ENCODE assay signal across 19 mouse cellular contexts in genomic region chr8:10971984-10972383, GRCm38 (mm10). TPM values are rescaled to one million over a fixed set of nuclear protein-coding genes. Genes with fewer than 3 reads are reported as not detected.
A peak's percentile ranks its signal among the peaks of the same experiment; 100 is the strongest.
DNase-seq lines count a peak whose midpoint lies in the region; ATAC-seq lines count a peak whose summit lies in the region.
"Had no signal": no experiment of that assay in that cellular context is flagged by ENCODE, and none has a peak within 500 bp of the region (broad histone marks: within the 10 kb centered on the region; RNA-seq: fewer than 3 reads in every experiment).

No protein-coding gene starts in this region.

- 32% methylated on average over 3 of the region's 3 CpGs for whole genome bisulfite sequencing in hindbrain, embryonic 12.5 days
- 46% methylated on average over 3 of the region's 3 CpGs for WGBS in hindbrain, embryonic 14.5 days
- WGBS in midbrain, embryonic 10.5 days: 33% methylated on average over 3 of the region's 3 CpGs
- 56% methylated on average over 3 of the region's 3 CpGs for WGBS in midbrain, embryonic 14.5 days
- 58% methylated on average over 3 of the region's 3 CpGs for WGBS in limb, embryonic 10.5 days

- H3K4me2 ChIP-seq in hindbrain, embryonic 12.5 days (replicated peaks): no peak overlapping the region
- no peak overlapping the region for H3K4me2 ChIP-seq in hindbrain, embryonic 14.5 days (replicated peaks)
- no peak overlapping the region for H3K4me2 ChIP-seq in midbrain, embryonic 14.5 days (ENCODE audit: low read length)
- H3K4me2 ChIP-seq: embryonic facial prominence, embryonic 15.5 days; hindbrain, embryonic 15.5 days; intestine, embryonic 15.5 days; neural tube, embryonic 12.5 days had no signal

- ATAC-seq in hindbrain, embryonic 12.5 days (ENCODE audit: low FRiP score): no peak
- ATAC-seq in hindbrain, embryonic 14.5 days (ENCODE audit: low FRiP score): no peak
- no peak for ATAC-seq in midbrain, embryonic 14.5 days (ENCODE audit: low FRiP score, low TSS enrichment)
- ATAC-seq: intestine, embryonic 15.5 days had no signal

- 0 out of 2 replicates have a peak, but pooled peaks cover 4% of the 10 kb centered on the region for H3K27me3 ChIP-seq in hindbrain, embryonic 12.5 days
- no peaks in the 10 kb centered on the region for H3K27me3 ChIP-seq in hindbrain, embryonic 14.5 days (ENCODE audit: control insufficient read depth, insufficient read depth, low read length)
- peaks cover 19% of the 10 kb centered on the region for H3K27me3 ChIP-seq in midbrain, embryonic 10.5 days (ENCODE audit: low read depth, poor library complexity, severe bottlenecking)
- H3K27me3 ChIP-seq in midbrain, embryonic 14.5 days (ENCODE audit: control insufficient read depth, insufficient read depth, low read length): no peaks in the 10 kb centered on the region; the same call in 1 of the 2 replicates
- H3K27me3 ChIP-seq in limb, embryonic 10.5 days (ENCODE audit: low read depth, poor library complexity, severe bottlenecking): peaks cover 12% of the 10 kb centered on the region; the same call in 1 of the 2 replicates
- H3K27me3 ChIP-seq: embryonic facial prominence, embryonic 15.5 days; hindbrain, embryonic 15.5 days; intestine, embryonic 15.5 days had no signal

- no peak overlapping the region for H3K9ac ChIP-seq in hindbrain, embryonic 12.5 days
- H3K9ac ChIP-seq in hindbrain, embryonic 14.5 days: no peak overlapping the region
- H3K9ac ChIP-seq in midbrain, embryonic 14.5 days (replicated peaks; ENCODE audit: low read length): no peak overlapping the region
- H3K9ac ChIP-seq: embryonic facial prominence, embryonic 15.5 days; hindbrain, embryonic 15.5 days; intestine, embryonic 15.5 days; neural tube, embryonic 12.5 days had no signal

- no peak for DNase-seq in hindbrain, embryonic 14.5 days (ENCODE audit: low spot score)
- DNase-seq in midbrain, embryonic 10.5 days (ENCODE audit: low spot score): no peak
- DNase-seq in midbrain, embryonic 14.5 days: no peak
- peak; percentile 51 for DNase-seq in Muller cell, postnatal 12 days (ENCODE audit: inconsistent ontology term)
- DNase-seq in limb, embryonic 10.5 days (ENCODE audit: low spot score): no peak
- no peak for DNase-seq in frontal cortex, postnatal 14 days (ENCODE audit: low spot score in 2 of 2)
- DNase-seq: adrenal gland, postnatal 25 days; cerebellum, adult 11 months; cerebellum, postnatal 10 days; gastrocnemius, postnatal 14 days; heart, adult 2 months; layer of hippocampus, postnatal 36 days; right cerebral cortex, postnatal 4 days had no signal

- H3K4me3 ChIP-seq in hindbrain, embryonic 12.5 days: no peak overlapping the region
- no peak overlapping the region for H3K4me3 ChIP-seq in hindbrain, embryonic 14.5 days (replicated peaks; ENCODE audit: low read length)
- H3K4me3 ChIP-seq in midbrain, embryonic 10.5 days: no peak overlapping the region
- H3K4me3 ChIP-seq in midbrain, embryonic 14.5 days (replicated peaks; ENCODE audit: low read depth, low read length): no peak overlapping the region
- no peak overlapping the region for H3K4me3 ChIP-seq in limb, embryonic 10.5 days
- H3K4me3 ChIP-seq: embryonic facial prominence, embryonic 15.5 days; heart, adult 2 months; hindbrain, embryonic 15.5 days; intestine, embryonic 15.5 days; layer of hippocampus, adult 2 months; neural tube, embryonic 12.5 days had no signal

- H3K36me3 ChIP-seq in hindbrain, embryonic 12.5 days: no peaks in the 10 kb centered on the region
- no peaks in the 10 kb centered on the region for H3K36me3 ChIP-seq in hindbrain, embryonic 14.5 days (replicated peaks; ENCODE audit: control insufficient read depth, insufficient read depth)
- no peaks in the 10 kb centered on the region for H3K36me3 ChIP-seq in midbrain, embryonic 10.5 days
- H3K36me3 ChIP-seq in midbrain, embryonic 14.5 days (ENCODE audit: control insufficient read depth, insufficient read depth, low read length): no peaks in the 10 kb centered on the region
- H3K36me3 ChIP-seq in limb, embryonic 10.5 days: no peaks in the 10 kb centered on the region
- H3K36me3 ChIP-seq: embryonic facial prominence, embryonic 15.5 days; hindbrain, embryonic 15.5 days; intestine, embryonic 15.5 days; neural tube, embryonic 12.5 days had no signal

- 0 out of 2 replicates have a peak overlapping the region, but pooled peaks have one; percentile 9 for H3K27ac ChIP-seq in hindbrain, embryonic 12.5 days
- no peak overlapping the region for H3K27ac ChIP-seq in hindbrain, embryonic 14.5 days
- peak overlapping the region; percentile 80 for H3K27ac ChIP-seq in midbrain, embryonic 10.5 days (replicated peaks)
- H3K27ac ChIP-seq in midbrain, embryonic 14.5 days (replicated peaks; ENCODE audit: low read depth, low read length): no peak overlapping the region
- peak overlapping the region; percentile 78 for H3K27ac ChIP-seq in limb, embryonic 10.5 days
- H3K27ac ChIP-seq: heart, adult 2 months; layer of hippocampus, adult 2 months; neural tube, embryonic 12.5 days had no signal

- no peaks in the 10 kb centered on the region for H3K9me3 ChIP-seq in hindbrain, embryonic 12.5 days (replicated peaks)
- H3K9me3 ChIP-seq in hindbrain, embryonic 14.5 days (ENCODE audit: control insufficient read depth, low read length): no peaks in the 10 kb centered on the region
- no peaks in the 10 kb centered on the region for H3K9me3 ChIP-seq in midbrain, embryonic 10.5 days (replicated peaks)
- H3K9me3 ChIP-seq in midbrain, embryonic 14.5 days (ENCODE audit: control insufficient read depth, low read length): no peaks in the 10 kb centered on the region
- H3K9me3 ChIP-seq in limb, embryonic 10.5 days (replicated peaks): no peaks in the 10 kb centered on the region
- H3K9me3 ChIP-seq: embryonic facial prominence, embryonic 15.5 days; hindbrain, embryonic 15.5 days; intestine, embryonic 15.5 days; neural tube, embryonic 12.5 days had no signal

- H3K4me1 ChIP-seq in hindbrain, embryonic 12.5 days: peaks cover 33% of the 10 kb centered on the region
- H3K4me1 ChIP-seq in hindbrain, embryonic 14.5 days (replicated peaks; ENCODE audit: control insufficient read depth, insufficient read depth, low read length): peaks cover 28% of the 10 kb centered on the region
- peaks cover 68% of the 10 kb centered on the region for H3K4me1 ChIP-seq in midbrain, embryonic 10.5 days
- peaks cover 18% of the 10 kb centered on the region for H3K4me1 ChIP-seq in midbrain, embryonic 14.5 days (ENCODE audit: control insufficient read depth, insufficient read depth, low read length)
- peaks cover 41% of the 10 kb centered on the region for H3K4me1 ChIP-seq in limb, embryonic 10.5 days

RNA-seq across cellular contexts. Expression of gene Irs2, which starts 36.3 kb away (rescaled TPM):
- polyA plus RNA-seq in hindbrain, embryonic 12.5 days (2016; fragmentation: Nextera tagmentation; extraction: Ambion mirVana): 9.8 and 10.4 TPM in 2 replicates
- polyA plus RNA-seq in hindbrain, embryonic 14.5 days (2014; fragmentation: Nextera tagmentation; extraction: Ambion mirVana): 5.4 and 5.8 TPM in 2 replicates
- polyA plus RNA-seq in midbrain, embryonic 10.5 days (2016; fragmentation: Nextera tagmentation; extraction: Ambion mirVana): 5.6 and 5.9 TPM in 2 replicates
- polyA plus RNA-seq in midbrain, embryonic 14.5 days (2014; fragmentation: Nextera tagmentation; extraction: Ambion mirVana): 5.2 and 5.4 TPM in 2 replicates
- 5.8 and 9.7 TPM in 2 replicates for polyA plus RNA-seq in limb, embryonic 10.5 days (2016; fragmentation: Nextera tagmentation; extraction: Ambion mirVana)

Comparison
In these comparisons a context has a peak if more than half of its experiments do, and no peak if none do; other contexts are left out.
1. H3K27ac ChIP-seq: peak in hindbrain, embryonic 12.5 days (single experiment), midbrain, embryonic 10.5 days (single experiment) and limb, embryonic 10.5 days (single experiment); none in hindbrain, embryonic 14.5 days (single experiment) and midbrain, embryonic 14.5 days (single experiment).